Mouse (Mus musculus): ENCODE results near the gene Gm4305.
"Not testable (repeated sequence)": the region's sequence is repeated elsewhere in the genome, so short reads cannot be mapped to it uniquely, and the experiment has no call there.

Gm4305 gene

DNA sequence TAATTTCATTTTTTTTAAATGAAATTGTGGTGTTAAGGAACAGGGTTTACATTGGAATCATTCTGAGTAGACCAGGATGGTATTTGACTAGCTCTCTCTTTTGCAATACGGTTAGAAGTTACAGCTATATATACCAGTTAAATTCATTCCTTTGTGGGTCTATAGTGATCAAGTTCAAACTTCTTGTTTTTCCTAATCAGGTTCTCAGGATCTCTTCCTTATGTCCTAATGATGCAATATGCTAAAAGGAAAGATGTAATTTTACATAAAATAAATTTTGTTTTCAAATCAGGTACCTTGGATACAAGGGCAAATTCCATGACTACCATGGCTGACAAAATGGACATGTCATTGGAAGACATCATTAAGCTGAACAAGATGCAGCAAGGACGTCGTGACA lies at the start of gene Gm4305:
Gene Gm4305 (plus strand): TSS at position 301 of the 400 bp plus-strand sequence.
- not testable (repeated sequence) for DNase-seq

- not testable (repeated sequence) for DNase-seq
Measured at GRCm38 (mm10) chr10:100335376-100335775, 15.5 kb upstream of the Gm4305 start, which contains the start of gene Gm4301. Gm4301 (plus strand) TSS chr10:100335676.

DNA sequence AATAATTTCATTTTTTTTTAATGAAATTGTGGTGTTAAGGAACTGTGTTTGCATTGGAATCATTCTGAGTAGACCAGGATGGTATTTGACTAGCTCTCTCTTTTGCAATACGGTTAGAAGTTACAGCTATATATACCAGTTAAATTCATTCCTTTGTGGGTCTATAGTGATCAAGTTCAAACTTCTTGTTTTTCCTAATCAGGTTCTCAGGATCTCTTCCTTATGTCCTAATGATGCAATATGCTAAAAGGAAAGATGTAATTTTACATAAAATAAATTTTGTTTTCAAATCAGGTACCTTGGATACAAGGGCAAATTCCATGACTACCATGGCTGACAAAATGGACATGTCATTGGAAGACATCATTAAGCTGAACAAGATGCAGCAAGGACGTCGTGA lies 10.4 kb upstream of the Gm4305 start, which contains the start of gene Gm4302:
Gene Gm4302 (plus strand): TSS at position 301 of the 400 bp plus-strand sequence.
- DNase-seq, result not testable (repeated sequence)

DNA sequence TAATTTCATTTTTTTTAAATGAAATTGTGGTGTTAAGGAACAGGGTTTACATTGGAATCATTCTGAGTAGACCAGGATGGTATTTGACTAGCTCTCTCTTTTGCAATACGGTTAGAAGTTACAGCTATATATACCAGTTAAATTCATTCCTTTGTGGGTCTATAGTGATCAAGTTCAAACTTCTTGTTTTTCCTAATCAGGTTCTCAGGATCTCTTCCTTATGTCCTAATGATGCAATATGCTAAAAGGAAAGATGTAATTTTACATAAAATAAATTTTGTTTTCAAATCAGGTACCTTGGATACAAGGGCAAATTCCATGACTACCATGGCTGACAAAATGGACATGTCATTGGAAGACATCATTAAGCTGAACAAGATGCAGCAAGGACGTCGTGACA lies 5.2 kb upstream of the Gm4305 start, which contains the start of gene Gm4303:
Gene Gm4303 (plus strand): TSS at position 301 of the 400 bp plus-strand sequence.
- DNase-seq, result not testable (repeated sequence)

DNA sequence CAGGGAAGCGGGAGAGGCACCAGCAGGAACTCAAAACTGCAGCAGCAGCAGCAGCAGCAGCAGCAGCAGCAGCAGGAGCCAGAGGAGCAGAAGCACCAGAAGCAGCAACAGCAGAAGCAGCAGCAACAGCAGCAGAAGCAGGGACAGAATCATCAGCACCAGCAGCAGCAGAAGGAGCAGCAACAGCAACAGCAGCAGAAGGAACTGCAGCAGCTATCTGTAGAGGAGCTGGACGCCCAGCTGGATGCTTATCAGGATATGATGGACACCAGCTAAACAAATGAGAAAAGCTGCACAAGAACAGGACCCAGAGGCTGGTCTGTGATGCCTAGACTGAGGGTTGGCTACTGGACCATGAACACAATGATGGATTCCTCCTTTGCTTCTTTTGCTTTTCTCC lies 5.9 kb downstream of the Gm4305 start:
- not testable (repeated sequence) for DNase-seq

DNA sequence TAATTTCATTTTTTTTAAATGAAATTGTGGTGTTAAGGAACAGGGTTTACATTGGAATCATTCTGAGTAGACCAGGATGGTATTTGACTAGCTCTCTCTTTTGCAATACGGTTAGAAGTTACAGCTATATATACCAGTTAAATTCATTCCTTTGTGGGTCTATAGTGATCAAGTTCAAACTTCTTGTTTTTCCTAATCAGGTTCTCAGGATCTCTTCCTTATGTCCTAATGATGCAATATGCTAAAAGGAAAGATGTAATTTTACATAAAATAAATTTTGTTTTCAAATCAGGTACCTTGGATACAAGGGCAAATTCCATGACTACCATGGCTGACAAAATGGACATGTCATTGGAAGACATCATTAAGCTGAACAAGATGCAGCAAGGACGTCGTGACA lies 10.1 kb downstream of the Gm4305 start, which contains the start of gene Gm4307:
Gene Gm4307 (plus strand): TSS at position 301 of the 400 bp plus-strand sequence.
- DNase-seq, result not testable (repeated sequence)

GRCm38 (mm10) chr10:100382460-100382859 lies 31.6 kb downstream of the Gm4305 start, which contains the start of gene Gm4312:
Gm4312 (minus strand) TSS chr10:100382560.
- not testable (repeated sequence) for DNase-seq

Measured in cerebellum, adult 11 months (tissue).